Mouse (Mus musculus) thymus, adult 18-20 months (tissue): Measurements from ENCODE around the gene Dpp6.

Experiments
- DNase-seq, 2 experiments: peaks; one replicate each; pipeline ENCODE4 v3.0.0; 2022; ENCODE audit warnings: mixed read lengths in 2 of 2

The Dpp6 gene

GRCm38 (mm10) chr5:27066837-27067236 is 249.8 kb downstream of the Dpp6 start:
- no peak for DNase-seq

DNA sequence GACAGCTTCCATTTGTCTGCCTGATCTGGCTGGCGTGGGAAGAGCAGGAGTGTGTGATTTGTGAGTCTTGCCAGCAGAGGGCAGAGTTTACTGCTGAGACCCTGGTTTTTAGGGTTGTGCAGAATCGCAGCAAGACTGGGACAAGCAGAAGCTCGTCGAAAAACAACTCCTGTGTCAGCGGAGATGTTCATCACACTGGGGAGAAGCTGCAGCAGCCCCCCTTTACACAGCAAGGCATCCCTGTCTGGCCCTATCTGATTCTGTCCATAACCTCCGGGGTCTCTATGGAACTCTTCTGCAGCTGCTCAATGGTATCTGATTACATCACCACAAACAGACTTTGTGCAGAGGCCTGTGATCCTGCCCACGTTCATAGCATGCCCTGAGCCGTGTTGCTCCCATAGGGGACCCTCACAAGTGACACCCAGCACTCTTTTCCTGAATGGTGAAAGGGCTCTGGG is 258.2 kb downstream of the Dpp6 start:
- DNase-seq, result no peak

- DNase-seq, result no peak
These were observed 259.0 kb downstream of the Dpp6 start for GRCm38 (mm10) chr5:27076046-27076445.

GRCm38 (mm10) chr5:27077821-27078220 is 260.8 kb downstream of the Dpp6 start:
- no peak for DNase-seq

GRCm38 (mm10) chr5:27081275-27081674 is 264.3 kb downstream of the Dpp6 start:
- DNase-seq, result no peak

- no peak for DNase-seq
These were observed 266.8 kb downstream of the Dpp6 start for GRCm38 (mm10) chr5:27083762-27084161.

- DNase-seq, result no peak
These were observed 291.2 kb downstream of the Dpp6 start for GRCm38 (mm10) chr5:27108221-27108620.

GRCm38 (mm10) chr5:27122479-27122878 is 305.5 kb downstream of the Dpp6 start:
- no peak for DNase-seq

GRCm38 (mm10) chr5:27122944-27123343 is 305.9 kb downstream of the Dpp6 start:
- DNase-seq, result no peak

DNA sequence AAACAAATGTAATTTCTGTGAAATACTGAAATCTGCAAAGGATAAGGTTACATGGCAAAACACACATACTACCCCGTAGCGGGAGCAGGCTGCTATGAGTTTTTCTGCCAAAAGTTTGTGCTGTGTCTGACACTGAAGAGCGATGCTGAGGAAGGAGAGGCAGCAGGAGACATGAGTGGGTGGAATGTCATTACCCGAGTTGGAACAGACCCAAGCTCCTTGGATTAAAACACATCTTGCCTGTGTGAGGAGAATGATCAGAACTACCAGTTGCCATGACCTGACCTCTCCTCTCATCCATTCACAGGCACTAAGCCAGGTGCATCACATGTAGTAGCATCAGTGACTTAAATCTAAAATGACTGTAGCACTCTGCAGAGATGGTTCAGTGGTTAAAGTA is 309.0 kb downstream of the Dpp6 start:
- no peak for DNase-seq

DNA sequence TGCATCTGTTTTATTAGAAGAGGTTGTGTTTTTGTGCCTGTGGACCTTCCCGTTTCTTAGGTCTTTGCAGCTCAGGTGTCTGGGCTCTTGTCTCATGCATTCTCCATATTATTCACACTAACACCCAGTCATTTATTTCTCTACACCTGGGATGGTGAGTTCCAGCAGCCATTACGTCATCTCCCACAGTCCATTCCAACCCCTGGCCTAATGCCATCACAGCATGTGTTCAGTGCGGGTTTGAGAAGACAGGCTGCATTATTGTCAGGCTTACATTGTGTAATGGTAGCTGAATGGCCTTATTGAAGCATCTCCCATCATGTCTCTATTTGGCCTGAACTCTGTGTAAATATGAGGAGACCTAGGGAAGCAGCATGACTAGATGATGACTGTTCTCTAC is 316.2 kb downstream of the Dpp6 start:
- DNase-seq, result no peak

DNA sequence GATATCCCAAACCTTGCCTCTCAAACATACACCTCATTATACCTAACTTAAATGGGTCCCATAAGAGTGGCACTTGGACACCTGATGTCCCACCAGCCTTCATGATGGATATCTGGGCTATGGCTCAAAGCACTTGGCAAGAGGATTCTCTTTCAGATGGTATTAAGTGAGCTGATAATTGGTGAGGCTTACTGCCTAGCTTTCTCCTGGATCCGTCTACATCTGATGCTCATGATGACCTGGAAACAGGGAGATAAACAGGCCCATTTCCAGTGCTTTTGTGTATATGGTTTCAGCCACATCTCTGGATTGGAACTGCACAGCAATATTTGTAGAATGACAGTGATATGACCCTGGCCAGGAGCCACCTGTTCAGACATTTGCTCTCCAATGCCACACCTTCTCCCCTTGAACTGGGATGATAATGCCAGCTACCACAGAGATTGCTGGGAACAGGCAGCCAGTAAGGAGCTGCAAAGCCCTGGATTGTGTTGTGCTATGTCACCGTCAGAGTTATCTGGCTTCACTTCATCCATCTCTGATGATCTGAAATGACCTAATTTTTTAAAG is 317.5 kb downstream of the Dpp6 start:
- DNase-seq, result no peak

DNA sequence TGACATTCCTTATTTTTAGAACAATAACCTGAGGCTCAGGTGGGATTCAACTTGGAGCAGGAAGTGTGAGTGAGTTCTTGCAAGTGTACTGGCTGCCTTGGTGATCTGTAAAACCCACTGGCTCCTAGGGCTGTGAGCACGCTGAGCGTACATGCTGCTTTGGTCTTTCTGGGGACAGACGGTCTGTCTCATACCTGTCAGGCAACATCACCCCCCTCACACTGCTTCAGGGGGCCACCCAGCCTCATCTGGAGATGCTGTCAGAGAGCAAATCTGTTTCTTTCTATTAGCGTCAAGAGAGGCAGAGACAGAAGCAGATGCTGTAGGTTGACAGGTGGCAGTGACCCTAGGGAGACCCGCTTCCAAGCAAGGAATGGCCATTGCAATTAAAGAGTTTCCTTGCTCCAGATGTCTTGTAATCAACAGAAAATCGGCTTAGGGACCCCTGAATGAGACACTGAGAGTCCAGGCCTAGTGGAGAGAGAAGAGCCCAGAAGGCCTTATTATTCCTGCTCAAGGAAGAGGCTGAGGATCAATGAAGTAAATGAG is 330.5 kb downstream of the Dpp6 start:
- DNase-seq, result no peak

- no peak for DNase-seq
These were observed 334.0 kb downstream of the Dpp6 start for GRCm38 (mm10) chr5:27151017-27151416.

GRCm38 (mm10) chr5:27155671-27156070 is 338.7 kb downstream of the Dpp6 start:
- no peak for DNase-seq

DNA sequence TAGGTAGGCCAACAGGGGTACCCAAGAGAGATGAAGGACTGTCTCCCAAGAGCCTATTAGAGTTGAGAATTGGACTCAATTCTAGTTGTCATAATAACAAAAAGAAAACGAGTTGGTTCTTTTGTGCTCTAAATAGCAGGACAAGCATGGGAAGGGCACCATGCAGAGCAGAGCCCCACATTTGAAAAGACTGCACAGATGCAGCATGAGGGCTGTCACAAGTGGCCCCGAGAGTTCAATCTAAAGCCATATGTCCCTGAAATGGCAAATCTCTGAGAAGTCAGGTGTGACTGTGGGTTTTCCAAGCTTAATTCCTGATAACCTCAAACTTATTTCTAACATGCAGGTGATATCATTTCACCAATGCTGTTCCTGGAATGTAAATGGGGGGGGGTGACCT is 339.4 kb downstream of the Dpp6 start:
- DNase-seq, result no peak

DNA sequence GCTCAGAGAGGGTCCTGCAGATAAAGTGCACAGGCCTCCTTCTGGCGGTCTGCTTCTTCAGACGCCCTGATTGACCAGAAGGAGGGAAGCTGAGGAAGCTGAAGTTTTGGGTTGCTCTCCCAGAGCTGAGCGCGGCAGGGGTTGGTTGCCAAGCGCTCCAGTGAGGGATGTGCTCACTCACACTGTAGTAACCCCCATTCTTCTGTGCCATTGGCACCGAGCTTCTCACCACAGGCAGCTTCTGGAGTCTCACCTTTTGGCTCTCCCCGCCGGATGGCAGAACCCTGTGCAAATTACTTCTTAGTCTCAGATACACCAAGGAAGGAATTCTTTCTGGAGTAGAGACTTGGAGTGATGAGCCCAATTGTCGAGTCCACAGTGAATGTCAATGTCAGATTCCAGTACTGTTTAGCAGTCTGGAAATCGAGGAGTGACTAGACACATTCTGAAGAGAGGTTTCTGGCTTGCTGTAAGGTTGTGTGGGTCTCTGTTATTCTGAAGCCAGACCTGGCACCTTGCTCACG is 344.2 kb downstream of the Dpp6 start:
- DNase-seq, result no peak

DNA sequence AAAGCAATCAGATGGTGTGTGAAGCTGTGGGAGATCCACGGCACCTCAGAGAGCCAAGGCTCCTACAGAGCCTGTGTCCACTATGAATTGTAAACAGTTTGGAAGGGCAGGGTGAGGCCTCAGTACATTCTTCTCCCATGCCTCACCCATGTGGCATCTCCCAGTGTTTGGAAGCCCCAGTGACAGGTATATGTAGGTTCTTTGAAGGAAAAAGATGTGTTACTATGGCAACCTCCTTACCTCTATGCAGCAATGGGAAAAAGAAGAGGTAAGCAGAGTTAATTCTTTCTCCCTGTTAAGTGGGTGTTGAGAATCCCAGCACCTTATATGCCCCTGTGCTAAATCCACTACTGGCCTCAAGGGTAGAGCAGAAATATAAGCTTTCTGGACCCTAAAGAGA is 351.5 kb downstream of the Dpp6 start:
- DNase-seq, result no peak

- DNase-seq, result no peak
These were observed 368.0 kb downstream of the Dpp6 start for GRCm38 (mm10) chr5:27184963-27185362.

- no peak for DNase-seq
These were observed 374.4 kb downstream of the Dpp6 start for GRCm38 (mm10) chr5:27191242-27191969.

- no peak for DNase-seq
These were observed 377.2 kb downstream of the Dpp6 start for GRCm38 (mm10) chr5:27194157-27194556.

DNA sequence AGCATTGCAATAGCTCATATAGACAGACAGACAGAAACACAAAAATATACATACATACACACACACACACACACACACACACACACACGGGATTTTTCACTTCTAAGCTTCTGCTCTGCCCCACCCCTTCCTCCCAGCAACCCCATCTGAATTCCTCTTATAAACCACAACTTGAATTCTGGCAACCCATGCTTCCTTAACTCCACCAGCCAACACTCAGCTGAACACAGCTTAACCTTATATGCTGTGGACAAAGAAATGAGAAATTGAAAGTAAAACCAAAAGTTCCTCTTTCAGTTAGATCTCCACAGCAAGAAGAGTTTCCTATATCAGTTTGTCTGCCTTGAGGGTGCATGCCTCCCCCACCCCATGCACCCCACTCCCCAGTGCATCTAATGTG is 378.0 kb downstream of the Dpp6 start:
- DNase-seq, result no peak

- no peak for DNase-seq
These were observed 383.8 kb downstream of the Dpp6 start for GRCm38 (mm10) chr5:27200581-27201341.
